Mouse (Mus musculus) limb, embryonic 11.5 days (tissue): Measurements from ENCODE around the gene Snrpf. TPM values are rescaled to one million over a fixed set of nuclear protein-coding genes. Genes with fewer than 3 reads are reported as not detected.
A peak's percentile ranks its signal among the peaks of the same experiment; 100 is the strongest.

Experiments
- ATAC-seq: fragments of 200-750 bp; cut with Nextera tagmentation; 2 replicates; pipeline ENCODE4 v1.8.0; 2017; ENCODE audit warnings: low read depth; ENCODE audit not compliant: insufficient number of reproducible peaks, low FRiP score, low TSS enrichment
- DNase-seq: peaks from one replicate; pipeline ENCODE4 v3.0.0-alpha.2; 2015; ENCODE audit warnings: low spot score
- H3K27ac ChIP-seq: fragments of 300-500 bp; sonication (generic); replicated peaks from 2 replicates; pipeline ENCODE4 v1.5.1; 2014; ENCODE audit warnings: low read depth, mild to moderate bottlenecking, low read length
- H3K27me3 ChIP-seq: fragments of 300-500 bp; sonication (generic); 2 replicates; pipeline ENCODE4 v1.6.1; 2014; ENCODE audit warnings: mild to moderate bottlenecking, low read length, mixed read lengths; ENCODE audit not compliant: control insufficient read depth, insufficient read depth
- H3K36me3 ChIP-seq: fragments of 300-500 bp; sonication (generic); 2 replicates; pipeline ENCODE4 v1.6.1; 2014; ENCODE audit warnings: mild to moderate bottlenecking, low read length, moderate library complexity, mixed read lengths; ENCODE audit not compliant: control insufficient read depth, insufficient read depth
- H3K4me1 ChIP-seq: fragments of 300-500 bp; sonication (generic); 2 replicates; pipeline ENCODE4 v1.6.1; 2014; ENCODE audit warnings: low read length, mixed read lengths; ENCODE audit not compliant: control insufficient read depth, insufficient read depth
- H3K4me2 ChIP-seq: fragments of 300-500 bp; sonication (generic); 2 replicates; pipeline ENCODE4 v1.6.1; 2014; ENCODE audit warnings: low read depth, mild to moderate bottlenecking, moderate library complexity; ENCODE audit not compliant: severe bottlenecking
- H3K4me3 ChIP-seq: fragments of 300-500 bp; sonication (generic); 2 replicates; pipeline ENCODE4 v1.5.1; 2014; ENCODE audit warnings: low read depth, low read length
- H3K9ac ChIP-seq: fragments of 300-500 bp; sonication (generic); 2 replicates; pipeline ENCODE4 v1.6.1; 2014; ENCODE audit warnings: mild to moderate bottlenecking, low read length
- H3K9me3 ChIP-seq: fragments of 300-500 bp; sonication (generic); 2 replicates; pipeline ENCODE4 v1.6.1; 2016; ENCODE audit warnings: low read length; ENCODE audit not compliant: control insufficient read depth
- WGBS: fragments of 180-500 bp; shearing (Covaris S2); extraction: QIAGEN DNeasy Blood & Tissue Kit; methylation state at CpG from one replicate; pipeline ENCODE4 v1.1.7; 2014; 5-methylcytosine and 5-hydroxymethylcytosine counted together
- polyA plus RNA-seq: library from polyadenylated mRNA; unstranded; fragments of >200 nt; fragmentation: Nextera tagmentation; extraction: Ambion mirVana; gene quantifications from 2 replicates; pipeline ENCODE4 v1.2.1, GENCODE M21; 2014

Gene Snrpf
- 192 and 200 TPM in 2 replicates for polyA plus RNA-seq

DNA sequence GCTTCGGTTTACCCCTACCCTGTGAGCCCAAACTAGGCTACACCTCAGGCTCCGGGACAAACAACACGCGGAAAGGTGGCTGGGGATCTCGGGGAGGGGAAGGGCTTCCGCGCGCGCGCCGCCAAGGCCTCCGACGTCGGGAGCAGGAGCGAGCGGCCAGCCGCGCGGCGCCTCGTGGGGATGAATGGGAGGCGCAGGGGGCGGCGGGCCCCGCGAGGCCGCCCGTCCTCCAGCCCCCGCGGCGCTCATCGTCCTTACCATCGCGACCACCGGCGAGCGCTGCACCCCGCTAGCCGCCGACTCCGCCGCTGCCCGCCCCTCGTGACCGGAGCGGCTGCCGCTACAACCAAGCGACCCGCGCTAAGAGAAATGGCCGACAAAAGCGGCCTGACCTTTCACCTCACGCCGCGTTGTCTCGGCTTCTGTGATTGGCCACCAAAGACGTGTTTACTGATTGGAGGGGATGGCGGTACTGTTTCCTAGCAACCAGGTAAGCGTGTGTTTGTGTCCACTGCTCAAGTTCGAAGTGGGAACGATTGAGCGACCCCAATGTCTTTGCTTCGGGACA, at the start of gene Snrpf:
Snrpf (minus strand) TSS at position 426 of the 568 bp plus-strand sequence.
- DNase-seq = peak; percentile 98
- peak within 1 kb of the TSS; percentile 66 for H3K4me3 ChIP-seq

GRCm38 (mm10) chr10:93635941-93636340, 46.4 kb upstream of the Snrpf start:
- DNase-seq (no peak), ATAC-seq (no peak)
- Histone ChIP-seq H3K9me3 (no peaks in the 10 kb centered on the region), H3K4me1 (0 out of 2 replicates have a peak, but pooled peaks cover 3% of the 10 kb centered on the region), H3K27ac (no peak overlapping the region), H3K4me2 (no peak overlapping the region), H3K4me3 (no peak overlapping the region), H3K36me3 (no peaks in the 10 kb centered on the region), H3K27me3 (peaks cover 8% of the 10 kb centered on the region; the same call in 1 of the 2 replicates), H3K9ac (no peak overlapping the region)
- 15% methylated on average over 9 of the region's 9 CpGs for whole genome bisulfite sequencing

More for the DNA sequence above, at the start of gene Snrpf:
- Histone ChIP-seq H3K9ac (peak within 1 kb of the TSS; percentile 86), H3K27ac (peak within 1 kb of the TSS; percentile 57; the same call in 1 of the 2 replicates), H3K9me3 (no peaks in the 10 kb centered on the region), H3K36me3 (peaks cover 16% of the 10 kb centered on the region), H3K4me1 (peaks cover 9% of the 10 kb centered on the region), H3K4me2 (peak within 1 kb of the TSS; percentile 84), H3K27me3 (no peaks in the 10 kb centered on the region; the same call in 1 of the 2 replicates)
- peak; percentile 91 for ATAC-seq
- WGBS = 0% methylated on average over 63 of the region's 63 CpGs

DNA sequence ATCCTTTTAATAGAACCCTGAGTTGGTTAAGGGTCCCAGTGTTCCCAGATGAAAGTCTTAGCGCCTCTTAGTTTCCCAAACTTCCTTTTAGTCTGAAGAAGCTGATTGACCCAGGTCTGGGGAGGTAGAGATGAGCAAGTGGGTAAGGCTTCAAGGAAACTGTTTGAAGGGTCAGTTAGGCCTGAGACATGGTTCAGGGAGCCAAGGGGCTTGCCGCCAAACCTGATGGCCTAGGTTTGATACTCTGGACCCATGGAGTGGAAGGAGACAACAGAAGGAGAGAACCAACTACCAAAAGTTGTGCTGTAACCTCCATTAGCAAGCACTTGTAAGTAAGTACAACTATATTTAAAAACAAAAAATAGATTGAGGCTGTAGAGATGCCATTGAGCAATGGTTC, 44.5 kb upstream of the Snrpf start:
- no peaks in the 10 kb centered on the region for H3K4me1 ChIP-seq
- H3K9me3 ChIP-seq = no peaks in the 10 kb centered on the region
- 91% methylated on average over 2 of the region's 2 CpGs for WGBS
- ATAC-seq (no peak), DNase-seq (no peak)
- no peak overlapping the region for H3K4me3 ChIP-seq
- H3K36me3 ChIP-seq = no peaks in the 10 kb centered on the region
- no peak overlapping the region for H3K4me2 ChIP-seq
- H3K27me3 ChIP-seq = peaks cover 2% of the 10 kb centered on the region; the same call in 1 of the 2 replicates
- H3K9ac ChIP-seq = no peak overlapping the region
- no peak overlapping the region for H3K27ac ChIP-seq

GRCm38 (mm10) chr10:93633563-93633962, 44.1 kb upstream of the Snrpf start:
- Histone ChIP-seq H3K4me1 (no peaks in the 10 kb centered on the region), H3K9ac (no peak overlapping the region), H3K27ac (no peak overlapping the region), H3K4me2 (no peak overlapping the region), H3K27me3 (peaks cover 2% of the 10 kb centered on the region; the same call in 1 of the 2 replicates), H3K36me3 (no peaks in the 10 kb centered on the region), H3K4me3 (no peak overlapping the region), H3K9me3 (no peaks in the 10 kb centered on the region)
- no peak for DNase-seq
- WGBS = 84% methylated on average over 5 of the region's 5 CpGs
- ATAC-seq = no peak

DNA sequence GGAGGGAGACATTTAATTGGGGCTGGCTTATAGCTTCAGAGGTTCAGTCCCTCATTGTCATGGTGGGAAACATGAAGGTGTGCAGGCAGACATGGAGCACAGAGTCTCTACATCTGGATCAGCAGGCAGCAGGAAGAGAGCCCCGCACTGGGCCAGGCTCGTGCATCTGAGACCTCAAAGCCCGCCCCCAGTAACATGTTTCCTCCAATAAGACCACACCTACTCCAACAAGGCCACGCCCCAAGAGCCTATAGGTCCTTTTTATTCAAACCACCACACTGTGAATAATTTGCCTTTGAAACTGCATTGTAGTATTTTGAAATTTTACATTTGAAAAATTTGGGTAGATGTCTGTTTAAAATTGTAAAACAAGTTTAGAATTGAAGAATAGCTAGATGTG, 42.6 kb upstream of the Snrpf start:
- Histone ChIP-seq H3K36me3 (no peaks in the 10 kb centered on the region), H3K4me1 (no peaks in the 10 kb centered on the region), H3K9me3 (no peaks in the 10 kb centered on the region), H3K27ac (no peak overlapping the region), H3K4me2 (no peak overlapping the region), H3K9ac (no peak overlapping the region), H3K27me3 (peaks cover 2% of the 10 kb centered on the region; the same call in 1 of the 2 replicates), H3K4me3 (no peak overlapping the region)
- DNase-seq (no peak), ATAC-seq (no peak)
- WGBS = 76% methylated on average over 4 of the region's 4 CpGs

GRCm38 (mm10) chr10:93630310-93630709, 40.8 kb upstream of the Snrpf start:
- Histone ChIP-seq H3K4me3 (no peak overlapping the region), H3K27ac (no peak overlapping the region), H3K9me3 (no peaks in the 10 kb centered on the region), H3K27me3 (peaks cover 2% of the 10 kb centered on the region; the same call in 1 of the 2 replicates), H3K36me3 (no peaks in the 10 kb centered on the region), H3K9ac (no peak overlapping the region), H3K4me2 (no peak overlapping the region), H3K4me1 (no peaks in the 10 kb centered on the region)
- ATAC-seq (no peak), DNase-seq (no peak)
- WGBS = 90% methylated on average over 5 of the region's 5 CpGs

GRCm38 (mm10) chr10:93624151-93624550, 34.6 kb upstream of the Snrpf start:
- Histone ChIP-seq H3K4me1 (no peaks in the 10 kb centered on the region), H3K4me3 (no peak overlapping the region), H3K27ac (no peak overlapping the region), H3K9ac (no peak overlapping the region), H3K9me3 (no peaks in the 10 kb centered on the region), H3K27me3 (no peaks in the 10 kb centered on the region), H3K36me3 (no peaks in the 10 kb centered on the region), H3K4me2 (no peak overlapping the region)
- WGBS = 85% methylated on average over 10 of the region's 10 CpGs
- ATAC-seq (no peak), DNase-seq (no peak)

GRCm38 (mm10) chr10:93623725-93624124, 34.2 kb upstream of the Snrpf start:
- Histone ChIP-seq H3K9ac (no peak overlapping the region), H3K4me2 (no peak overlapping the region), H3K36me3 (no peaks in the 10 kb centered on the region), H3K4me3 (no peak overlapping the region), H3K27ac (no peak overlapping the region), H3K27me3 (no peaks in the 10 kb centered on the region), H3K4me1 (no peaks in the 10 kb centered on the region), H3K9me3 (no peaks in the 10 kb centered on the region)
- 72% methylated on average over 9 of the region's 9 CpGs for WGBS
- DNase-seq (no peak), ATAC-seq (no peak)
